In the genomic region with DNA sequence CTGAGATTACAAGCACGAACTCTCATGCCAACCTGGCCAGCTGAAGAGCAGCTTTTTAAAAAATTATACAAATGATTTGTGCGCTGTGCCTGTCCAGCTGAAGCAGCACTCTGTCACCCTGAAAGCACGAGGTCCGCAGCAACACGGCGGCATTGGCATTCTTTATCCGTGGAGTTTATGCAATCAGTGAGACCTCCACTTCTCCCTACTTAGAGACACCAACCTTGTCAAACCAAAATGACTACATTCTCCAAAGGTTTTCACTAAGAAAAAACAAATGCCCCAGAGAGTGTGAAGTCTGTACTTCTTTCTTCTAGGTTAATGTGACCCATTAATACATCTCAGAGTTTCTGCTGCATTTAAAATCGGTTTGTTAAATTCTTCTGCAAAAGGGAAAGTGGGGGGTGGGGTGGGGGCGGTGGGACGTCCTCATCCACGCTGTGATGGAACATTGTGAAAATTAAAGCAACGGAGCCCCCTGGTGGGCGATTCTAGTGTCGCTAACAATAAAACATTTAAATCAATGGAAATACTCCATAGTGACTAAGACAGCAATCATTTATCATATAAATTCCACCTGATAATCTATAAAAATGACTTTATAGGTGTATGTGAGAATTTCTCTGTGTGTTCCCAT, we compare ENCODE assay signal across 9 mouse cellular contexts.
DNase-seq lines count a peak whose midpoint lies in the region; ATAC-seq and TF ChIP-seq lines count a peak whose summit lies in the region.
"Had no signal": no experiment of that assay in that cellular context is flagged by ENCODE, and none has a peak within 500 bp of the region (broad histone marks: within the 10 kb centered on the region; RNA-seq: fewer than 3 reads in every experiment).

No protein-coding gene starts in this region.

- intact Hi-C loops in heart, adult 2 months (cut with DNase I) = no loop called here
- intact Hi-C loops in heart, postnatal 36 days (cut with DNase I) = no loop called here

- H3K27me3 ChIP-seq in heart, adult 2 months (ENCODE audit: control insufficient read depth, insufficient read depth, low read length) = no peaks in the 10 kb centered on the region
- no peaks in the 10 kb centered on the region for H3K27me3 ChIP-seq in kidney, embryonic 14.5 days (ENCODE audit: control insufficient read depth, insufficient read depth, low read length)
- H3K27me3 ChIP-seq in limb, embryonic 11.5 days (ENCODE audit: control insufficient read depth, insufficient read depth, low read length) = no peaks in the 10 kb centered on the region
- no peaks in the 10 kb centered on the region for H3K27me3 ChIP-seq in neural tube, embryonic 14.5 days (ENCODE audit: control insufficient read depth, insufficient read depth, low read length)
- H3K27me3 ChIP-seq: megakaryocyte, embryonic 14.5 days had no signal

- no peak for DNase-seq in heart, adult 2 months
- DNase-seq in heart, postnatal 36 days = no peak
- peak; percentile 0 for DNase-seq in c-Kit-positive CD71-positive TER-119-positive erythroid progenitor cells, embryonic 14.5 days (ENCODE audit: low spot score)
- DNase-seq in frontal cortex, adult 2 months (ENCODE audit: extremely low spot score in 1 of 2, low spot score in 1 of 2) = peak; percentile 33 to 90
- peak; percentile 80 for DNase-seq in limb, embryonic 11.5 days (ENCODE audit: low spot score)

- H3K4me3 ChIP-seq in heart, adult 2 months = no peak overlapping the region
- peak overlapping the region; percentile 8 for H3K4me3 ChIP-seq in kidney, embryonic 14.5 days (ENCODE audit: low read length)
- no peak overlapping the region for H3K4me3 ChIP-seq in limb, embryonic 11.5 days (ENCODE audit: low read depth, low read length)
- H3K4me3 ChIP-seq in neural tube, embryonic 14.5 days (ENCODE audit: low read depth, low read length) = no peak overlapping the region
- H3K4me3 ChIP-seq: megakaryocyte, embryonic 14.5 days had no signal

- peak; percentile 73; the same call in 1 of the 2 replicates for ATAC-seq in kidney, embryonic 14.5 days (ENCODE audit: low FRiP score, low TSS enrichment)
- no peak for ATAC-seq in limb, embryonic 11.5 days (ENCODE audit: insufficient number of reproducible peaks, low FRiP score, low TSS enrichment, low read depth)
- ATAC-seq in neural tube, embryonic 14.5 days (ENCODE audit: low read depth) = peak; percentile 78
- ATAC-seq in megakaryocyte, adult 5-6 weeks (ENCODE audit: poor library complexity, severe bottlenecking) = no peak

- no peaks in the 10 kb centered on the region for H3K79me2 ChIP-seq in heart, adult 2 months (replicated peaks; ENCODE audit: control insufficient read depth, insufficient read depth, low read length)

- no peaks in the 10 kb centered on the region for H3K4me1 ChIP-seq in heart, adult 2 months (ENCODE audit: control insufficient read depth, insufficient read depth, low read length)
- H3K4me1 ChIP-seq in kidney, embryonic 14.5 days (ENCODE audit: control insufficient read depth, insufficient read depth, low read length) = no peaks in the 10 kb centered on the region
- H3K4me1 ChIP-seq in limb, embryonic 11.5 days (ENCODE audit: control insufficient read depth, insufficient read depth, low read length) = no peaks in the 10 kb centered on the region
- H3K4me1 ChIP-seq in neural tube, embryonic 14.5 days (ENCODE audit: control insufficient read depth, insufficient read depth, low read length) = no peaks in the 10 kb centered on the region
- H3K4me1 ChIP-seq: megakaryocyte, embryonic 14.5 days had no signal

- 19% methylated on average over 14 of the region's 14 CpGs for WGBS in heart, adult 2 months
- 28% methylated on average over 14 of the region's 14 CpGs for WGBS in kidney, embryonic 14.5 days
- 26% methylated on average over 14 of the region's 14 CpGs for WGBS in limb, embryonic 11.5 days
- 20% methylated on average over 14 of the region's 14 CpGs for WGBS in neural tube, embryonic 14.5 days

- H3K4me2 ChIP-seq in kidney, embryonic 14.5 days (replicated peaks; ENCODE audit: low read depth, low read length) = peak overlapping the region; percentile 13; the same call in 1 of the 2 replicates
- peak overlapping the region; percentile 28 for H3K4me2 ChIP-seq in limb, embryonic 11.5 days (ENCODE audit: low read depth, severe bottlenecking)
- peak overlapping the region; percentile 33; the same call in 1 of the 2 replicates for H3K4me2 ChIP-seq in neural tube, embryonic 14.5 days (ENCODE audit: low read depth, low read length)

- no peaks in the 10 kb centered on the region for H3K36me3 ChIP-seq in heart, adult 2 months (ENCODE audit: control insufficient read depth, insufficient read depth, low read length)
- no peaks in the 10 kb centered on the region for H3K36me3 ChIP-seq in kidney, embryonic 14.5 days (ENCODE audit: control insufficient read depth, insufficient read depth, low read length)
- H3K36me3 ChIP-seq in limb, embryonic 11.5 days (ENCODE audit: control insufficient read depth, insufficient read depth, low read length) = no peaks in the 10 kb centered on the region
- no peaks in the 10 kb centered on the region for H3K36me3 ChIP-seq in neural tube, embryonic 14.5 days (ENCODE audit: control insufficient read depth, insufficient read depth, low read length)

- no peak overlapping the region for H3K27ac ChIP-seq in heart, adult 2 months
- no peak overlapping the region for H3K27ac ChIP-seq in kidney, embryonic 14.5 days (ENCODE audit: low read depth, low read length)
- H3K27ac ChIP-seq in limb, embryonic 11.5 days (replicated peaks; ENCODE audit: low read depth, low read length) = no peak overlapping the region
- H3K27ac ChIP-seq in neural tube, embryonic 14.5 days (ENCODE audit: low read depth, low read length) = no peak overlapping the region

- TF ChIP-seq EP300 in heart, adult 2 months (IDR thresholded peaks at IDR 0.05; ENCODE audit: insufficient read depth, low read depth, low read length) = no peak

- H3K9me3 ChIP-seq in kidney, embryonic 14.5 days (ENCODE audit: control insufficient read depth, low read length) = no peaks in the 10 kb centered on the region
- H3K9me3 ChIP-seq in limb, embryonic 11.5 days (ENCODE audit: control insufficient read depth, low read length) = no peaks in the 10 kb centered on the region
- no peaks in the 10 kb centered on the region for H3K9me3 ChIP-seq in neural tube, embryonic 14.5 days (ENCODE audit: control insufficient read depth, low read length)
- H3K9me3 ChIP-seq: megakaryocyte, embryonic 14.5 days had no signal

- H3K9ac ChIP-seq in heart, adult 2 months (ENCODE audit: low read depth, low read length) = no peak overlapping the region
- no peak overlapping the region for H3K9ac ChIP-seq in kidney, embryonic 14.5 days (ENCODE audit: low read depth, low read length)
- no peak overlapping the region for H3K9ac ChIP-seq in limb, embryonic 11.5 days (ENCODE audit: low read length)
- no peak overlapping the region for H3K9ac ChIP-seq in neural tube, embryonic 14.5 days (replicated peaks; ENCODE audit: low read depth, low read length)

- TF ChIP-seq POLR2A in heart, adult 2 months (IDR thresholded peaks at IDR 0.05; ENCODE audit: insufficient read depth, low read depth, low read length) = no peak

- TF ChIP-seq CTCF in heart, adult 2 months (IDR thresholded peaks at IDR 0.05) = peak; percentile 57

Comparison
In these comparisons a context has a peak if more than half of its experiments do, and no peak if none do; other contexts are left out.
1. DNase-seq: peak in c-Kit-positive CD71-positive TER-119-positive erythroid progenitor cells, embryonic 14.5 days (single experiment), frontal cortex, adult 2 months (2 of 2) and limb, embryonic 11.5 days (single experiment); none in heart, adult 2 months (0 of 2) and heart, postnatal 36 days (0 of 2).
2. ATAC-seq: peak in kidney, embryonic 14.5 days (single experiment) and neural tube, embryonic 14.5 days (single experiment); none in limb, embryonic 11.5 days (single experiment) and megakaryocyte, adult 5-6 weeks (single experiment).
3. Peak in every context shown above with its lines, with median percentiles within 50 percentile points of each other: H3K4me2 ChIP-seq.